Mouse (Mus musculus) spleen, adult 12 weeks (tissue): ENCODE measurements around the gene Hist1h2bm.
A peak's percentile ranks its signal among the peaks of the same experiment; 100 is the strongest.

ENCODE experiments used
- DNase-seq: peaks from one replicate; pipeline ENCODE4 v3.0.0; 2022; ENCODE audit warnings: low spot score

Hist1h2bm gene

DNA sequence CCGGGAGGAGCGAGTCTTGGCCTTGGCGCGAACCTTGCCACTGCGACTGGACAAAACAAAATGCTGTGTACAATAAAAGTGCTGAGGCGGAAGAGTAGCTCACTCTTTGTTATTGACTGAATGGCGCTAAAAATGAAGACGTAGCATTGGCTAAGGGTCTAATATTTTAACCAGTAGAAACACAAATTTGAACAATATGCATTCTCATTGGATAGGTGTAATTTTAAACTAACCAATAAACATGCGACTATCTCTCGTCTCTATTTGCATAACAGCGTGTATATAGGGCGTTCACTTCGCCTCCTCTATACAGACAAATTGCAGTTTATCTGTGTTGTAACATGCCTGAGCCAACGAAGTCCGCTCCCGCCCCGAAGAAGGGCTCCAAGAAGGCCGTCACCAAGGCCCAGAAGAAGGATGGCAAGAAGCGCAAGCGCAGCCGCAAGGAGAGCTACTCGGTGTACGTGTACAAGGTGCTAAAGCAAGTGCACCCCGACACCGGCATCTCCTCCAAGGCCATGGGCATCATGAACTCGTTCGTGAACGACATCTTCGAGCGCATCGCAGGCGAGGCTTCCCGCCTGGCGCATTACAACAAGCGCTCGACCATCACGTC is at the start of gene Hist1h2bm:
Gene Hist1h2bm (plus strand): TSS at position 288 of the 616 bp plus-strand sequence.
- peak; percentile 68 for DNase-seq

DNA sequence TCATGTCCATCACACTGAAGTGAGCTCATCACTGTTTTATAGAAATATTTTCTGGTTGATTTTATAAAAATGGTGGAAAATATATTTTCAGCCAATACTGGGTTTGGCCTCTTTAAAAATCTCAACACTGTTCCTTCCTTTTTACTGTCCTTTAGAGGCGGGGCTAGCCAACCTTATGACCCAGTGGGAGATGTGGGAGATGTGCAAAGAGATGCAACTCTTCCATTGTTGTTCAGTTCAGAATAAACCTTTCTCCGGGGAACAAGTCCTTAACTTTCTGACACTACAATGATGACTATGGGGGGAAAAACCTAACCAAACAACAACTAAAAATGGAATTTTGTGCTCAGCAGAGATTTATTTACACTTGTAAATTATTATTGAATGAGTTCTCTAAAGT is 44.5 kb upstream of the Hist1h2bm start, which contains the start of gene Olfr1360:
Gene Olfr1360 (minus strand): TSS at position 101 of the 400 bp plus-strand sequence.
- no peak for DNase-seq

DNA sequence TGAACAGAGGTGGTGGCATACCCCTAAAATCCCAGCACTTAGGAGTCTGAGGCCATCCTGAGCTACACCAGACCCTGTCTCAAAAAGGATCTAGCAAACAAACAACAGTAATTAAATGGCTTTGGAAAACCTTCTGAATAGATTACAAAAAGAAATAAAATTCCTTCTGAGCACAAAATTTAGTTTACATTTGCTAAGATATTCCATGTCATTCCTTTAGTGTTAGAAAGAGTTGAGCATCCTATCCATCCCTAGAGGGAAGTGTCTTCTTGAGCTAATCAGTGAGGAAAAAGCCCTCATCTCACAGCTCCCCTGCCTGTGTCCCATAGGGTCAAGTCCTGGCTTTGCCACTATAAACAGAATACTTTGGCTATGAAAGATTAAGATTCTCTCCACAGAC is 24.0 kb upstream of the Hist1h2bm start, which contains the start of gene Olfr1359:
Gene Olfr1359 (plus strand): TSS at position 301 of the 400 bp plus-strand sequence.
- no peak for DNase-seq

GRCm38 (mm10) chr13:21706669-21707068 is 15.2 kb upstream of the Hist1h2bm start:
- DNase-seq: no peak

GRCm38 (mm10) chr13:21710031-21710711 is 11.7 kb upstream of the Hist1h2bm start:
- DNase-seq: peak; percentile 85

GRCm38 (mm10) chr13:21710821-21711525 is 10.9 kb upstream of the Hist1h2bm start:
- peak; percentile 77 for DNase-seq

DNA sequence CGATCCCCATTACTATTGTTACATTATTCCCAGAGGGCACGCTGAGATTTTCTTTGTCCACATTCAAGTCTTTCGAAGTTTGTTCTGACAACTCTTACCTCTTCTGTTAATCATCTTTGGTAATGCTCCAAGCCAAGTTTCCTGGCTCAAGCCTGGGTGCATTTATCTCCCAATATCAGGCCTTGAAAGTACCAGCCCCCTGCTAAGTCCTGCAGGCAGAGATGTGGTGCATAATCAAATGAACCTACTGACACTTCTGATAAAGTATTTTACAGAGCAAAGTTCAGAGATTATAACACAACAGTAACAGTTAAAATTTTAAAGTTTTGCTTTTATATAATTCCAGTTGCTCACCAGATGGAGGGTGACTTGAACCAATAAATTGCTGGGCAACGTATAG is 10.1 kb upstream of the Hist1h2bm start:
- DNase-seq: no peak

DNA sequence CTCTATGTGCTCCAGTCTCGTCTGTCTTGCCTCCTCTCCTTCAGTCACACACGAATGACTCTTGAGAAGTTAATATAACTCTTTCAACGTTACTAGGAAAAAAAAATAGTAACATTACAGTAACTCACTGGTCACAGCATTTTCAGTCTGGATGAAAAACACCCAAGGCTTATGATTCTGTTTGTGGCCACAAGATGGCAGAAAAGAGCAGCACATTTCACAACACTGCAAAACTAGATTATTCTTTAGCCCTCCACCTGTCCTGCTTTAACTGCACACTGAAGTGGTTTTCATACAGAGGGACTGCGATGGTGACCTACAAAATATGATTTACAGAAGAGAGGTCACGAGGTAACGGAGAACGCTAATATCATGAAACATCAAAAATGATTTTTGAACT is 7.1 kb upstream of the Hist1h2bm start:
- peak; percentile 62 for DNase-seq

DNA sequence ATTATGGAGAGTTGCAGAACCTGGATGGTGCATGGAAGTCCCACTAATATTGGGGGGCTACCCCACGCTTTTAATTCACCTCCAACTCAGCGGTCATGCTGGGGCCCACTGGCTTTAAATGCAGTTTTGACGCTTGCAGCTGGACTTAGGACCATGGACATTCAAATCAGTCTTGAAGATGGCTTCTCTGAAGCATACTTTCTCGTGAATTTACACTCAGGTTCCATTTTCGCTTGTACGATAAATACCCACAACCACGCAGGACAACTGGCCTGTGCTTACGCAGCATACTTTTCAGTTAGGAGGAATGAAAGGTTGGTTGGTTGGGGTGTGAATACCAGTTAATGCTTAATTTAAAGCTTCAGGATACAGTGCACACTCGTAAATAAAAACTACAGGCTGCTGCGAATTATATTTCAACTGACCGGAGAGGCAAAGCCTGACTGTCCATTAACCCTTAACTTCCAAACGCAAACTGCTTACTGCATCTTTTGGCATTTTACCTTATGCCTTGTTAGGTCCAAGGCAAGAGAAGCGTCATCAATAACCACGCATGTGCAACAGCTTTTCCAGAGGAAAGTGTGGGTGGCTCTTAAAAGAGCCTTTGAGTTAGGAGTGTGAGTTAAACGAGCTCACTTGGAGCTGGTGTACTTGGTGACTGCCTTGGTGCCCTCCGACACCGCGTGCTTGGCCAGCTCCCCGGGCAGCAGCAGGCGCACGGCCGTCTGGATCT is 6.5 kb upstream of the Hist1h2bm start:
- peak; percentile 32 for DNase-seq

GRCm38 (mm10) chr13:21715864-21716539 is 5.8 kb upstream of the Hist1h2bm start, which contains the start of the genes Hist1h2bl and Hist1h2ai:
Gene Hist1h2bl, minus strand, starts transcription at chr13:21716143.
Gene Hist1h2ai, plus strand, starts transcription at chr13:21716422.
- peak; percentile 84 for DNase-seq

DNA sequence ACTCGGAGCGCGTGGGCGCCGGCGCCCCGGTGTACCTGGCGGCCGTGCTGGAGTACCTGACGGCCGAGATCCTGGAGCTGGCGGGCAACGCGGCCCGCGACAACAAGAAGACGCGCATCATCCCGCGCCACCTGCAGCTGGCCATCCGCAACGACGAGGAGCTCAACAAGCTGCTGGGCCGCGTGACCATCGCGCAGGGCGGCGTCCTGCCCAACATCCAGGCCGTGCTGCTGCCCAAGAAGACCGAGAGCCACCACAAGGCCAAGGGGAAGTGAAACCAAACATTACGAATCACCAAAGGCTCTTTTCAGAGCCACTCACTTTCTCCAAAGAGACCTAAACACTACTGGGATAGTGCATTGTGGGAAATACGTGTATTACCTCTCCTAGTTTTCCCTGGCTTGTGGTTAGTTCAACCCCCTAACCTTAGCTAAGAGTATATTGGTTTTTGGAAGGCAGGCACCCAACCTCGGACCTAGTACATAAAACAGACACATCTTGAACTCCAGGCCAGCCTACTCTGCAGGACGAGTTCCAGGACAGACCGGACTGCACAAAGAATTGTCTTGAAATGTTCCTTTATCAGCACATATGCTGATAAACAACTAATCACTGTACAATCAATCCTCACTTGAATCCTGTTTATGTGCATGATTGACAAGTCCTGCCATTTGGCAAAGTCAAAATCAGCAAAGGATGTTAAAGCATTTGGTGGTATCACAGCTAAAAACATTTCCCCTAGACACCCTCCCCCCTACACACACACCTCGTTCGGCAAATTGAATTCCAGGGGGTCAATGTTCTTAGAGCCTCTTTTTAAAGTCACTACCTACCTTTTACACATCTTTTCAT is 5.1 kb upstream of the Hist1h2bm start:
- DNase-seq: peak; percentile 59

- DNase-seq: peak; percentile 86
Observed at GRCm38 (mm10) chr13:21717397-21718357, 4.2 kb upstream of the Hist1h2bm start, which contains the start of gene Hist1h3h. Gene Hist1h3h, plus strand, starts transcription at chr13:21717659.

GRCm38 (mm10) chr13:21718381-21719080 is 3.3 kb upstream of the Hist1h2bm start:
- no peak for DNase-seq

- DNase-seq: peak; percentile 22
Observed at GRCm38 (mm10) chr13:21721107-21721756, 612 bp upstream of the Hist1h2bm start.

DNA sequence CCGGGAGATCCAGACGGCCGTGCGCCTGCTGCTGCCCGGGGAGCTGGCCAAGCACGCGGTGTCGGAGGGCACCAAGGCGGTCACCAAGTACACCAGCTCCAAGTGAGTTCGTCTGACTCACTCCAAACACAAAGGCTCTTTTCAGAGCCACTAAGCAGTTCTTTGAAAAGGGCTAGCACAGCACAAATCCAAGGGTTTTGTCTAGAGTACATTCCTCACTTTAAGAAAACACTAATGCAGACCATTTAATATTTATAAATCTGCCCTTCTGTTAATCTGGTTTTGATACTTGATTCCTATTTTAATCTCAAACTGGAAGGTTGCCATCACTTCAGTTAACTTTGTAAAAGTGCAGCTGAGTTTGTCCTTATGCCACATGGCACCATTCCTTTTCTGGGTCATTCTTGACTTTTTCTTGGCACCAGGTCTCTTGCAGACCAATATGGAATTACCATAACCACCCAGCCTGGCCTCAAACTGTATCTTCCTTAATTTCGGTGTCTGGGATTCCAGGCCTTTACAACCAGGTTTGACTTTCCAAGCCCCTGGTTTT is 605 bp downstream of the Hist1h2bm start:
- no peak for DNase-seq

- no peak for DNase-seq
Observed at GRCm38 (mm10) chr13:21722993-21723836, 1.4 kb downstream of the Hist1h2bm start.
